Mouse (Mus musculus) lung, postnatal 4 days (tissue): Measurements from ENCODE around the gene Hltf.

Source experiments
- DNase-seq, 2 experiments: peaks; one replicate each; pipeline ENCODE4 v3.0.0; 2021

The Hltf gene

GRCm38 (mm10) chr3:20147647-20148046 is 90.0 kb downstream of the Hltf start:
- DNase-seq = no peak

GRCm38 (mm10) chr3:20150511-20150910 is 92.9 kb downstream of the Hltf start:
- no peak for DNase-seq

GRCm38 (mm10) chr3:20151651-20152050 is 94.0 kb downstream of the Hltf start:
- no peak for DNase-seq

- DNase-seq = peak; percentile 76 to 85
Observed at GRCm38 (mm10) chr3:20154531-20155367, 97.1 kb downstream of the Hltf start, which contains the start of gene Gyg. Gene Gyg, minus strand, starts transcription at chr3:20155317.

GRCm38 (mm10) chr3:20155476-20155875 is 97.9 kb downstream of the Hltf start:
- no peak for DNase-seq

GRCm38 (mm10) chr3:20167487-20167886 is 109.9 kb downstream of the Hltf start:
- DNase-seq = no peak
